Mouse (Mus musculus) embryonic fibroblast, embryonic 13.5 days (primary cell): ENCODE measurements around the gene Smad1.

Experiments used
- CTCF ChIP-seq: IDR thresholded peaks from 2 replicates; pipeline ENCODE4 v1.5.1; 2011; ENCODE audit warnings: mild to moderate bottlenecking, control low read depth, low read length, moderate library complexity, borderline replicate concordance; ENCODE audit not compliant: insufficient read depth
- POLR2A ChIP-seq: IDR thresholded peaks from 2 replicates; pipeline ENCODE4 v1.6.1; 2011; ENCODE audit warnings: low read depth, mild to moderate bottlenecking, control low read depth, low read length, moderate library complexity

DNA sequence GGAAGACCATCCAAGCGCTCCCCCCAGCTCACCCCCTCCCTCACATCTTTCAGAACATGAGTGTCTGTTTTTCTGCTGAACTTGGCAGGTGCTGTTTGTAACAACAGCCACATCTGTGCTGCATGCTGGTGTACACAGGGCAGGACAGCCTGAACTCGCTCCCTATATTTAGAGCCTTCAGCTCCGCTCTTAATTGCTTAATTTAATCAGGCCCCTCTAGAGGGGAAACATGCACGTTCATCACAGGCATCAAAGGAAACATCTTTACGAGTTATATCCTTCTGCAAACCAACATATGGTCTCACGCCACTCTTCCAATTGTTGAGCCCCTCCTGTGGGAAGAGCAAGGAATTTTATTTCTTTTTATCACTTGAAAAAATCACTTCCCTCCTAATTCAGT, 17.5 kb downstream of the Smad1 start:
- TF ChIP-seq CTCF (no peak), POLR2A (no peak)
